Mouse (Mus musculus) cerebellum, adult 2 months (tissue): ENCODE results near the gene Dohh.

Experiments
- CTCF ChIP-seq: fragments of 200-500 bp; IDR thresholded peaks from 2 replicates; pipeline ENCODE4 v1.5.1; 2011; ENCODE audit warnings: low read depth, mild to moderate bottlenecking, control low read depth, low read length, moderate library complexity, borderline replicate concordance; ENCODE audit not compliant: insufficient read depth
- POLR2A ChIP-seq: fragments of 200-500 bp; IDR thresholded peaks from 2 replicates; pipeline ENCODE4 v1.6.1; 2011; ENCODE audit warnings: low read length, control low read depth, borderline replicate concordance; ENCODE audit not compliant: insufficient read depth

DNA sequence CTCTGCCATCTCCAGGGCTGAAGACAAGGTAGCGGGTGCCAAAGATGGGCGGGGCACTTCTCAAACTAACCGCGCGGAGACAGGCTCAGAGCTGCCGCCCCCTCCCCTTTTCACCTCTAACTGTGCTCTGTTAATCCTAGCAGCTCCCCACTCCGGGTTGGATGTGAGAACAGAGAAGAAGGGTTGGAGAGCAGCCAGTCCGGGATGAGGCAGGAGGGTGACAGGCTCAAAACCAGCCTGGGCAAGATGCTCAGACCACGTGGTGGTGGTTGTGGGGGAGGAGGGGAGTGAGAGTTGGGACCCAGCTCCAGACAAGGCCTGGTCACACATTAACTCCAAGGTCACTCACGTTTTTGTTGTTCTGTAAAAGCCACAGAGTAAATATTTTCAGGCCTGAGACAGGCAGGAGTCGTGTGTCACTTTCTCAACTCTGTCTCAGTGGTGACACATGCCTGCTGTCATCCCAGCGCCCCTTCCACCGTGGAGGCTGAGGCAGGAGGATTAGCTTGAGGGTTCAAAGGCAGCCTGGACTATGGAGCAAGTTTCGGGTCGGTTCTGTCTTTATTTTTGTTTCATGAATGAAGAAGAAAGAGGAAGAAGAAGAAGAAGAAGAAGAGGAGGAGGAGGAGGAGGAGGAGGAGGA, 47.4 kb downstream of the Dohh start:
- TF ChIP-seq CTCF (no peak), POLR2A (no peak)
